Mouse (Mus musculus) ES-E14 (cell line): ENCODE data around the gene Gtdc1.

Experiments
- CHD2 ChIP-seq: IDR thresholded peaks from 2 replicates; pipeline ENCODE4 v1.6.1; 2014; ENCODE audit warnings: mild to moderate bottlenecking, low read depth, low read length, inconsistent platforms
- MAFK ChIP-seq: IDR thresholded peaks from 2 replicates; pipeline ENCODE4 v1.6.1; 2014; ENCODE audit warnings: mild to moderate bottlenecking, low read depth, low read length, inconsistent platforms; ENCODE audit not compliant: insufficient read depth
- ZC3H11A ChIP-seq: IDR thresholded peaks from 2 replicates; pipeline ENCODE4 v1.6.1; 2012; ENCODE audit warnings: low read depth, mild to moderate bottlenecking, inconsistent platforms, low read length, borderline replicate concordance
- ZNF384 ChIP-seq: IDR thresholded peaks from 2 replicates; pipeline ENCODE4 v1.6.1; 2012; ENCODE audit warnings: low read depth, low read length, inconsistent platforms

GRCm38 (mm10) chr2:44569140-44569952 is 358.1 kb downstream of the Gtdc1 start:
- TF ChIP-seq ZNF384 (no peak), CHD2 (no peak), ZC3H11A (no peak), MAFK (no peak)
